Mouse (Mus musculus): ENCODE measurements around the gene Gh. TPM values are rescaled to one million over a fixed set of nuclear protein-coding genes. Genes with fewer than 3 reads are reported as not detected.

The Gh gene
- polyA plus RNA-seq, 1 experiment from 2014 or later, result not detected

GRCm38 (mm10) chr11:106317801-106318200 lies 16.1 kb upstream of the Gh start:
- ATAC-seq (ENCODE audit: low FRiP score, low TSS enrichment), result no peak
- Histone ChIP-seq H3K4me2 (replicated peaks; ENCODE audit: low read depth, low read length) (no peak overlapping the region), H3K9ac (ENCODE audit: low read depth, low read length) (no peak overlapping the region), H3K4me3 (ENCODE audit: low read length) (no peak overlapping the region), H3K9me3 (ENCODE audit: control insufficient read depth, low read length) (no peaks in the 10 kb centered on the region), H3K27me3 (ENCODE audit: control insufficient read depth, insufficient read depth, low read length) (no peaks in the 10 kb centered on the region), H3K36me3 (ENCODE audit: control insufficient read depth, insufficient read depth, low read length) (no peaks in the 10 kb centered on the region), H3K4me1 (ENCODE audit: control insufficient read depth, insufficient read depth, low read length) (peaks cover 24% of the 10 kb centered on the region), H3K27ac (ENCODE audit: low read depth, low read length) (no peak overlapping the region)
- 84% methylated on average over 7 of the region's 7 CpGs for WGBS

GRCm38 (mm10) chr11:106316416-106316815 lies 14.8 kb upstream of the Gh start:
- Histone ChIP-seq H3K4me3 (ENCODE audit: low read length) (no peak overlapping the region), H3K27me3 (ENCODE audit: control insufficient read depth, insufficient read depth, low read length) (no peaks in the 10 kb centered on the region), H3K27ac (ENCODE audit: low read depth, low read length) (no peak overlapping the region), H3K4me1 (ENCODE audit: control insufficient read depth, insufficient read depth, low read length) (peaks cover 24% of the 10 kb centered on the region), H3K9ac (ENCODE audit: low read depth, low read length) (no peak overlapping the region), H3K4me2 (replicated peaks; ENCODE audit: low read depth, low read length) (no peak overlapping the region), H3K36me3 (ENCODE audit: control insufficient read depth, insufficient read depth, low read length) (no peaks in the 10 kb centered on the region), H3K9me3 (ENCODE audit: control insufficient read depth, low read length) (no peaks in the 10 kb centered on the region)
- no peak for ATAC-seq (ENCODE audit: low FRiP score, low TSS enrichment)
- 56% methylated on average over 1 of the region's 1 CpGs for WGBS

- 23% methylated on average over 9 of the region's 9 CpGs for WGBS
- no peak within 1 kb of the TSS for H3K9ac ChIP-seq (ENCODE audit: low read depth, low read length)
- peak within 1 kb of the TSS; percentile 5; the same call in 1 of the 2 replicates for H3K4me2 ChIP-seq (replicated peaks; ENCODE audit: low read depth, low read length)
- H3K4me1 ChIP-seq (ENCODE audit: control insufficient read depth, insufficient read depth, low read length), result peaks cover 24% of the 10 kb centered on the region
- no peaks in the 10 kb centered on the region for H3K36me3 ChIP-seq (ENCODE audit: control insufficient read depth, insufficient read depth, low read length)
- ATAC-seq (ENCODE audit: low FRiP score, low TSS enrichment), result peak; percentile 26
- H3K9me3 ChIP-seq (ENCODE audit: control insufficient read depth, low read length), result no peaks in the 10 kb centered on the region
- H3K27me3 ChIP-seq (ENCODE audit: control insufficient read depth, insufficient read depth, low read length), result no peaks in the 10 kb centered on the region
- peak within 1 kb of the TSS; percentile 31 for H3K27ac ChIP-seq (ENCODE audit: low read depth, low read length)
- H3K4me3 ChIP-seq (ENCODE audit: low read length), result no peak within 1 kb of the TSS
Measured at GRCm38 (mm10) chr11:106314333-106314812, 12.7 kb upstream of the Gh start, which contains the start of gene Cd79b. Gene Cd79b (minus strand): TSS chr11:106314762.

- Histone ChIP-seq H3K27me3 (ENCODE audit: control insufficient read depth, insufficient read depth, low read length) (no peaks in the 10 kb centered on the region), H3K9ac (ENCODE audit: low read depth, low read length) (no peak overlapping the region), H3K36me3 (ENCODE audit: control insufficient read depth, insufficient read depth, low read length) (no peaks in the 10 kb centered on the region), H3K27ac (ENCODE audit: low read depth, low read length) (peak overlapping the region; percentile 31), H3K9me3 (ENCODE audit: control insufficient read depth, low read length) (no peaks in the 10 kb centered on the region), H3K4me2 (replicated peaks; ENCODE audit: low read depth, low read length) (peak overlapping the region; percentile 5; the same call in 1 of the 2 replicates), H3K4me3 (ENCODE audit: low read length) (peak overlapping the region; percentile 9; the same call in 1 of the 2 replicates), H3K4me1 (ENCODE audit: control insufficient read depth, insufficient read depth, low read length) (peaks cover 19% of the 10 kb centered on the region)
- ATAC-seq (ENCODE audit: low FRiP score, low TSS enrichment), result peak; percentile 65
- WGBS, result 22% methylated on average over 5 of the region's 5 CpGs
Measured at GRCm38 (mm10) chr11:106313533-106313932, 11.9 kb upstream of the Gh start.

- Histone ChIP-seq H3K9me3 (ENCODE audit: control insufficient read depth, low read length) (no peaks in the 10 kb centered on the region), H3K4me1 (ENCODE audit: control insufficient read depth, insufficient read depth, low read length) (peaks cover 24% of the 10 kb centered on the region), H3K4me3 (ENCODE audit: low read length) (no peak overlapping the region), H3K36me3 (ENCODE audit: control insufficient read depth, insufficient read depth, low read length) (no peaks in the 10 kb centered on the region), H3K27me3 (ENCODE audit: control insufficient read depth, insufficient read depth, low read length) (no peaks in the 10 kb centered on the region), H3K4me2 (replicated peaks; ENCODE audit: low read depth, low read length) (no peak overlapping the region), H3K27ac (ENCODE audit: low read depth, low read length) (no peak overlapping the region), H3K9ac (ENCODE audit: low read depth, low read length) (no peak overlapping the region)
- 68% methylated on average over 5 of the region's 5 CpGs for WGBS
- no peak for ATAC-seq (ENCODE audit: low FRiP score, low TSS enrichment)
Measured at GRCm38 (mm10) chr11:106310123-106310522, 8.5 kb upstream of the Gh start.

GRCm38 (mm10) chr11:106308162-106308561 lies 6.5 kb upstream of the Gh start:
- WGBS, result 49% methylated on average over 11 of the region's 11 CpGs
- no peak for ATAC-seq (ENCODE audit: low FRiP score, low TSS enrichment)
- Histone ChIP-seq H3K9ac (ENCODE audit: low read depth, low read length) (no peak overlapping the region), H3K9me3 (ENCODE audit: control insufficient read depth, low read length) (no peaks in the 10 kb centered on the region), H3K4me3 (ENCODE audit: low read length) (no peak overlapping the region), H3K36me3 (ENCODE audit: control insufficient read depth, insufficient read depth, low read length) (no peaks in the 10 kb centered on the region), H3K4me1 (ENCODE audit: control insufficient read depth, insufficient read depth, low read length) (0 out of 2 replicates have a peak, but pooled peaks cover 8% of the 10 kb centered on the region), H3K4me2 (replicated peaks; ENCODE audit: low read depth, low read length) (no peak overlapping the region), H3K27ac (ENCODE audit: low read depth, low read length) (peak overlapping the region; percentile 25; the same call in 1 of the 2 replicates), H3K27me3 (ENCODE audit: control insufficient read depth, insufficient read depth, low read length) (no peaks in the 10 kb centered on the region)

- WGBS, result 46% methylated on average over 5 of the region's 5 CpGs
- no peaks in the 10 kb centered on the region for H3K9me3 ChIP-seq (ENCODE audit: control insufficient read depth, low read length)
- no peaks in the 10 kb centered on the region for H3K27me3 ChIP-seq (ENCODE audit: control insufficient read depth, insufficient read depth, low read length)
- no peak for ATAC-seq (ENCODE audit: low FRiP score, low TSS enrichment)
- H3K4me3 ChIP-seq (ENCODE audit: low read length), result no peak overlapping the region
- no peak overlapping the region for H3K4me2 ChIP-seq (replicated peaks; ENCODE audit: low read depth, low read length)
- H3K36me3 ChIP-seq (ENCODE audit: control insufficient read depth, insufficient read depth, low read length), result no peaks in the 10 kb centered on the region
- H3K27ac ChIP-seq (ENCODE audit: low read depth, low read length), result no peak overlapping the region
- H3K4me1 ChIP-seq (ENCODE audit: control insufficient read depth, insufficient read depth, low read length), result 0 out of 2 replicates have a peak, but pooled peaks cover 6% of the 10 kb centered on the region
- H3K9ac ChIP-seq (ENCODE audit: low read depth, low read length), result no peak overlapping the region
Measured at GRCm38 (mm10) chr11:106307432-106307831, 5.8 kb upstream of the Gh start.

- WGBS, result 86% methylated on average over 9 of the region's 9 CpGs
- Histone ChIP-seq H3K4me3 (ENCODE audit: low read length) (no peak overlapping the region), H3K4me1 (ENCODE audit: control insufficient read depth, insufficient read depth, low read length) (0 out of 2 replicates have a peak, but pooled peaks cover 6% of the 10 kb centered on the region), H3K4me2 (replicated peaks; ENCODE audit: low read depth, low read length) (no peak overlapping the region), H3K27ac (ENCODE audit: low read depth, low read length) (no peak overlapping the region), H3K27me3 (ENCODE audit: control insufficient read depth, insufficient read depth, low read length) (no peaks in the 10 kb centered on the region), H3K36me3 (ENCODE audit: control insufficient read depth, insufficient read depth, low read length) (no peaks in the 10 kb centered on the region), H3K9me3 (ENCODE audit: control insufficient read depth, low read length) (no peaks in the 10 kb centered on the region), H3K9ac (ENCODE audit: low read depth, low read length) (no peak overlapping the region)
- no peak for ATAC-seq (ENCODE audit: low FRiP score, low TSS enrichment)
Measured at GRCm38 (mm10) chr11:106306758-106307157, 5.1 kb upstream of the Gh start.

GRCm38 (mm10) chr11:106306065-106306385 lies 4.4 kb upstream of the Gh start:
- no peaks in the 10 kb centered on the region for H3K36me3 ChIP-seq (ENCODE audit: control insufficient read depth, insufficient read depth, low read length)
- no peak overlapping the region for H3K9ac ChIP-seq (ENCODE audit: low read depth, low read length)
- H3K9me3 ChIP-seq (ENCODE audit: control insufficient read depth, low read length), result no peaks in the 10 kb centered on the region
- H3K27me3 ChIP-seq (ENCODE audit: control insufficient read depth, insufficient read depth, low read length), result no peaks in the 10 kb centered on the region
- no peak overlapping the region for H3K4me2 ChIP-seq (replicated peaks; ENCODE audit: low read depth, low read length)
- 78% methylated on average over 3 of the region's 3 CpGs for WGBS
- no peak overlapping the region for H3K4me3 ChIP-seq (ENCODE audit: low read length)
- 0 out of 2 replicates have a peak, but pooled peaks cover 6% of the 10 kb centered on the region for H3K4me1 ChIP-seq (ENCODE audit: control insufficient read depth, insufficient read depth, low read length)
- ATAC-seq (ENCODE audit: low FRiP score, low TSS enrichment), result no peak
- H3K27ac ChIP-seq (ENCODE audit: low read depth, low read length), result no peak overlapping the region
